Mouse (Mus musculus) liver, embryonic 11.5 days (tissue): ENCODE data around the gene Hmcn2. TPM values are rescaled to one million over a fixed set of nuclear protein-coding genes. Genes with fewer than 3 reads are reported as not detected.

ENCODE experiments used
- ATAC-seq: fragments of 200-750 bp; cut with Nextera tagmentation; replicated peaks from 2 replicates; pipeline ENCODE4 v1.8.0; 2017; ENCODE audit warnings: moderate number of reproducible peaks, mild to moderate bottlenecking, moderate TSS enrichment, moderate library complexity; ENCODE audit not compliant: low FRiP score
- DNase-seq: peaks from one replicate; pipeline ENCODE4 v3.0.0-alpha.2; 2017; ENCODE audit warnings: low spot score
- H3K27ac ChIP-seq: fragments of 300-500 bp; sonication (generic); 2 replicates; pipeline ENCODE4 v1.5.1; 2014; ENCODE audit warnings: mild to moderate bottlenecking, low read depth, low read length, control low read depth
- H3K27me3 ChIP-seq: fragments of 300-500 bp; sonication (generic); replicated peaks from 2 replicates; pipeline ENCODE4 v1.6.1; 2014; ENCODE audit warnings: low read length, mixed read lengths; ENCODE audit not compliant: control insufficient read depth, insufficient read depth
- H3K36me3 ChIP-seq: fragments of 300-500 bp; sonication (generic); 2 replicates; pipeline ENCODE4 v1.6.1; 2014; ENCODE audit warnings: mild to moderate bottlenecking, low read length, moderate library complexity, mixed read lengths; ENCODE audit not compliant: control insufficient read depth, insufficient read depth
- H3K4me1 ChIP-seq: fragments of 300-500 bp; sonication (generic); replicated peaks from 2 replicates; pipeline ENCODE4 v1.6.1; 2014; ENCODE audit warnings: low read length, mixed read lengths; ENCODE audit not compliant: control insufficient read depth, insufficient read depth
- H3K4me2 ChIP-seq: fragments of 300-500 bp; sonication (generic); 2 replicates; pipeline ENCODE4 v1.6.1; 2014; ENCODE audit warnings: mild to moderate bottlenecking, control low read depth, moderate library complexity
- H3K4me3 ChIP-seq: fragments of 300-500 bp; sonication (generic); 2 replicates; pipeline ENCODE4 v1.5.1; 2014; ENCODE audit warnings: low read depth, low read length, control low read depth
- H3K9ac ChIP-seq: fragments of 300-500 bp; sonication (generic); 2 replicates; pipeline ENCODE4 v1.6.1; 2014; ENCODE audit warnings: low read depth, low read length, control low read depth
- H3K9me3 ChIP-seq: fragments of 300-500 bp; sonication (generic); 2 replicates; pipeline ENCODE4 v1.6.1; 2016; ENCODE audit warnings: low read length, inconsistent platforms, mixed read lengths; ENCODE audit not compliant: control insufficient read depth
- WGBS: fragments of 180-500 bp; shearing (Covaris S2); extraction: QIAGEN DNeasy Blood & Tissue Kit; methylation state at CpG from one replicate; pipeline ENCODE4 v1.1.7; 2014; 5-methylcytosine and 5-hydroxymethylcytosine counted together
- polyA plus RNA-seq: library from polyadenylated mRNA; unstranded; fragments of >200 nt; fragmentation: Nextera tagmentation; extraction: Ambion mirVana; gene quantifications from 2 replicates; pipeline ENCODE4 v1.2.1, GENCODE M21; 2014

Gene Hmcn2
- polyA plus RNA-seq, 1 experiment from 2014 or later: 0.10 TPM

GRCm38 (mm10) chr2:31278483-31278882 lies 35.7 kb upstream of the Hmcn2 start:
- Histone ChIP-seq H3K4me3 (no peak overlapping the region), H3K4me2 (no peak overlapping the region), H3K9me3 (no peaks in the 10 kb centered on the region), H3K9ac (no peak overlapping the region), H3K27me3 (no peaks in the 10 kb centered on the region), H3K4me1 (no peaks in the 10 kb centered on the region), H3K36me3 (no peaks in the 10 kb centered on the region; the same call in 1 of the 2 replicates), H3K27ac (no peak overlapping the region)
- DNase-seq (no peak), ATAC-seq (no peak)
- 73% methylated on average over 5 of the region's 5 CpGs for WGBS

- Histone ChIP-seq H3K27me3 (no peaks in the 10 kb centered on the region), H3K4me1 (no peaks in the 10 kb centered on the region), H3K9me3 (no peaks in the 10 kb centered on the region), H3K4me2 (no peak overlapping the region), H3K36me3 (peaks cover 2% of the 10 kb centered on the region; the same call in 1 of the 2 replicates), H3K27ac (no peak overlapping the region), H3K4me3 (no peak overlapping the region), H3K9ac (no peak overlapping the region)
- ATAC-seq: no peak
- DNase-seq: no peak
- 84% methylated on average over 8 of the region's 8 CpGs for WGBS
Measured at GRCm38 (mm10) chr2:31281138-31281537, 33.1 kb upstream of the Hmcn2 start.

DNA sequence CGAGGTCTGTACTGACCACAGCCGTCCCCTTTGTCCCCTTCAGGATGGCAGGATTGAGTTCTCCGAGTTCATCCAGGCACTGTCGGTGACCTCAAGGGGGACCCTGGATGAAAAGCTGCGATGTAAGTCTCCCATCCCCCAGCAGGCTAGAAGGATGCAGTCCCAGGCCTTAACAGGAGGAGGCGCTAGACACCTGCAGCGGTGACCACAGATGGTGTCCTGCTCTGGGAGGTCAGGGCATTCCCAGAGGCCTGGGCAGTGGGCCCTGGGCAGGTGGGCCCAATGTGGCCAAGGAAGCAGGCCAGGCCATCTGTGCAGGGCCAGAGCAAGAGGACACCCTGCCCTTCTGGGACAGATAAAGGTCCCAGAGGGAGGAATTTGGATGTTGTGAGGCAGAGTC lies 31.9 kb upstream of the Hmcn2 start:
- Histone ChIP-seq H3K9me3 (no peaks in the 10 kb centered on the region), H3K27me3 (no peaks in the 10 kb centered on the region), H3K4me2 (no peak overlapping the region), H3K4me1 (no peaks in the 10 kb centered on the region), H3K4me3 (no peak overlapping the region), H3K27ac (no peak overlapping the region), H3K36me3 (peaks cover 2% of the 10 kb centered on the region; the same call in 1 of the 2 replicates), H3K9ac (no peak overlapping the region)
- no peak for ATAC-seq
- WGBS: 47% methylated on average over 7 of the region's 7 CpGs
- DNase-seq: no peak

- Histone ChIP-seq H3K27ac (no peak overlapping the region), H3K9me3 (no peaks in the 10 kb centered on the region), H3K9ac (no peak overlapping the region), H3K27me3 (no peaks in the 10 kb centered on the region), H3K4me1 (no peaks in the 10 kb centered on the region), H3K4me2 (no peak overlapping the region), H3K4me3 (no peak overlapping the region), H3K36me3 (peaks cover 2% of the 10 kb centered on the region; the same call in 1 of the 2 replicates)
- WGBS: 91% methylated on average over 12 of the region's 12 CpGs
- no peak for DNase-seq
- no peak for ATAC-seq
Measured at GRCm38 (mm10) chr2:31282880-31283279, 31.3 kb upstream of the Hmcn2 start.

- no peak for DNase-seq
- no peak overlapping the region for H3K4me2 ChIP-seq
- no peaks in the 10 kb centered on the region for H3K27me3 ChIP-seq
- H3K4me1 ChIP-seq: no peaks in the 10 kb centered on the region
- ATAC-seq: no peak
- no peak overlapping the region for H3K27ac ChIP-seq
- WGBS: 85% methylated on average over 5 of the region's 5 CpGs
- H3K9me3 ChIP-seq: no peaks in the 10 kb centered on the region
- H3K9ac ChIP-seq: no peak overlapping the region
- H3K4me3 ChIP-seq: no peak overlapping the region
- H3K36me3 ChIP-seq: peaks cover 2% of the 10 kb centered on the region; the same call in 1 of the 2 replicates
Measured at GRCm38 (mm10) chr2:31284531-31284930, 29.7 kb upstream of the Hmcn2 start.

- Histone ChIP-seq H3K27me3 (no peaks in the 10 kb centered on the region), H3K9me3 (no peaks in the 10 kb centered on the region), H3K4me2 (no peak overlapping the region), H3K36me3 (no peaks in the 10 kb centered on the region), H3K27ac (no peak overlapping the region), H3K4me1 (no peaks in the 10 kb centered on the region), H3K4me3 (no peak overlapping the region), H3K9ac (no peak overlapping the region)
- WGBS: 8% methylated on average over 6 of the region's 6 CpGs
- DNase-seq (peak; percentile 48), ATAC-seq (no peak)
Measured at GRCm38 (mm10) chr2:31291421-31291820, 22.8 kb upstream of the Hmcn2 start.

GRCm38 (mm10) chr2:31294985-31295384 lies 19.2 kb upstream of the Hmcn2 start:
- Histone ChIP-seq H3K27me3 (no peaks in the 10 kb centered on the region), H3K9ac (no peak overlapping the region), H3K4me1 (no peaks in the 10 kb centered on the region), H3K4me3 (no peak overlapping the region), H3K9me3 (no peaks in the 10 kb centered on the region), H3K4me2 (no peak overlapping the region), H3K27ac (no peak overlapping the region), H3K36me3 (no peaks in the 10 kb centered on the region)
- WGBS: 0% methylated on average over 4 of the region's 4 CpGs
- ATAC-seq: no peak
- DNase-seq: peak; percentile 68

- no peak overlapping the region for H3K4me2 ChIP-seq
- 80% methylated on average over 6 of the region's 6 CpGs for WGBS
- H3K36me3 ChIP-seq: no peaks in the 10 kb centered on the region
- no peak overlapping the region for H3K27ac ChIP-seq
- H3K4me3 ChIP-seq: no peak overlapping the region
- no peak for ATAC-seq
- no peak for DNase-seq
- H3K27me3 ChIP-seq: no peaks in the 10 kb centered on the region
- H3K9me3 ChIP-seq: no peaks in the 10 kb centered on the region
- no peak overlapping the region for H3K9ac ChIP-seq
- no peaks in the 10 kb centered on the region for H3K4me1 ChIP-seq
Measured at GRCm38 (mm10) chr2:31296395-31296794, 17.8 kb upstream of the Hmcn2 start.

DNA sequence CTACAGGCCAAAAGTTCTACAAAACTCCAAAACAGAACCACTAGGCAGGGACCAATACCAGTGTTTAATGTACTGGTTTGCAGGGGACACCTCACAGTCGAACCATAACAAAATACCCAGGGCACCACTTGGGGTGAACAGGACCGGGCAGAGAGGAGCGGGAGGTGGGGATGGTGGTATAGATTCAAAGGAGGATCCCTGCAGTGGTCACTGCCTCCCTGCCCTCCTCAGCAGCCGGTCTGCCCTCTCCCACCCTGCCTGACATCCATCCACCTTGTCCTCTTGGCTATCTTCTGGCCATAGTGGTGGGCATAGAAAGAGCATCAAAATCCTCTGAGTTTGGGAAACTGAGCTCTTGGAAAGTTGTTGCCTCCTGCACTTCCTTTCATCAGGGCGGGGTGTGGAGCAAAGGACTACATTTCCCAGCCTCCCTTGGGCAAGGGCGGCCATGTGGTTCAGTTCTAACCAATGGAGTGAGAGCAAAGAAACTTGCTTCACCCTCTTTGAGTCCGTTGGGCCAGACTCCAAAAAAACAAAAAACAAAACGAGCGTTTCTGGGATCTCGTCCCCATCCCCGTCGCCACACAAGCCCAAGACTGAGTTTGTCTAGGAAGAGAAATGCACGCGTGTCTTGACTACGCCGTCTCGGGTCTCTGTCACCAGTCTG lies 16.5 kb upstream of the Hmcn2 start:
- Histone ChIP-seq H3K27me3 (no peaks in the 10 kb centered on the region), H3K9me3 (no peaks in the 10 kb centered on the region), H3K27ac (no peak overlapping the region), H3K4me1 (no peaks in the 10 kb centered on the region), H3K4me2 (peak overlapping the region; percentile 57), H3K9ac (0 out of 2 replicates have a peak overlapping the region, but pooled peaks have one; percentile 34), H3K4me3 (peak overlapping the region; percentile 38), H3K36me3 (no peaks in the 10 kb centered on the region)
- DNase-seq: peak; percentile 66
- WGBS: 5% methylated on average over 17 of the region's 17 CpGs
- ATAC-seq: peak; percentile 82
